Mouse (Mus musculus) thymus, adult 2 months (tissue): ENCODE results near the gene 1700125H20Rik. TPM values are rescaled to one million over a fixed set of nuclear protein-coding genes. Genes with fewer than 3 reads are reported as not detected.

ENCODE experiments used
- DNase-seq: peaks from one replicate; pipeline ENCODE4 v3.0.0; 2021
- H3K27ac ChIP-seq: fragments of 200-500 bp; 2 replicates; pipeline ENCODE4 v1.5.1; 2012; ENCODE audit warnings: low read length, control low read depth; ENCODE audit not compliant: control insufficient read depth, insufficient read depth
- H3K27me3 ChIP-seq: fragments of 200-500 bp; 2 replicates; pipeline ENCODE4 v1.6.1; 2012; ENCODE audit warnings: mild to moderate bottlenecking, low read length, moderate library complexity, mixed read lengths; ENCODE audit not compliant: control insufficient read depth, insufficient read depth
- H3K36me3 ChIP-seq: fragments of 200-500 bp; 2 replicates; pipeline ENCODE4 v1.6.1; 2012; ENCODE audit warnings: mild to moderate bottlenecking, low read length, moderate library complexity; ENCODE audit not compliant: control insufficient read depth, insufficient read depth
- H3K4me1 ChIP-seq: fragments of 200-500 bp; replicated peaks from 2 replicates; pipeline ENCODE4 v1.6.1; 2012; ENCODE audit warnings: low read length; ENCODE audit not compliant: control insufficient read depth, insufficient read depth
- H3K4me3 ChIP-seq: fragments of 200-500 bp; 2 replicates; pipeline ENCODE4 v1.5.1; 2012; ENCODE audit warnings: mild to moderate bottlenecking, low read length, control low read depth, moderate library complexity; ENCODE audit not compliant: control insufficient read depth, insufficient read depth
- CTCF ChIP-seq: fragments of 200-500 bp; IDR thresholded peaks from 2 replicates; pipeline ENCODE4 v1.5.1; 2012; ENCODE audit warnings: mild to moderate bottlenecking, control low read depth, low read length, moderate library complexity, borderline replicate concordance; ENCODE audit not compliant: control insufficient read depth, poor library complexity, insufficient read depth; ENCODE audit errors: extremely low read depth
- POLR2A ChIP-seq: fragments of 200-500 bp; IDR thresholded peaks from 2 replicates; pipeline ENCODE4 v1.6.1; 2012; ENCODE audit warnings: mild to moderate bottlenecking, low read length, control low read depth, moderate library complexity; ENCODE audit not compliant: control insufficient read depth, poor library complexity, insufficient read depth; ENCODE audit errors: extremely low read depth
- WGBS: fragments of 180-500 bp; shearing (Covaris S2); methylation state at CpG from one replicate; pipeline ENCODE4 v1.1.7; 2018; 5-methylcytosine and 5-hydroxymethylcytosine counted together
- polyA plus RNA-seq: library from polyadenylated mRNA; depleted of rRNA; stranded (reverse); fragments of >200 nt; gene quantifications from 2 replicates; pipeline ENCODE4 v1.2.3, GENCODE M21; 2012; rRNA removed

The 1700125H20Rik gene
- polyA plus RNA-seq, 1 experiment, result not detected

- TF ChIP-seq POLR2A (no peak), CTCF (no peak)
- no peak overlapping the region for H3K27ac ChIP-seq
- no peak for DNase-seq
- no peaks in the 10 kb centered on the region for H3K4me1 ChIP-seq
- WGBS, result 98% methylated on average over 3 of the region's 3 CpGs
- H3K27me3 ChIP-seq, result no peaks in the 10 kb centered on the region
- H3K36me3 ChIP-seq, result no peaks in the 10 kb centered on the region
- no peak overlapping the region for H3K4me3 ChIP-seq
Measured at GRCm38 (mm10) chr11:85223248-85223647, 53.0 kb downstream of the 1700125H20Rik start.

Other genes starting within 250 kb of the 1700125H20Rik start
- gene Car4, start 212.6 kb upstream of the 1700125H20Rik start, polyA plus RNA-seq, result 3.3 and 3.7 TPM in 2 replicates
- gene Usp32, start 30.2 kb upstream of the 1700125H20Rik start, polyA plus RNA-seq, result 4.0 and 4.4 TPM in 2 replicates
- gene Appbp2, start 64.7 kb downstream of the 1700125H20Rik start, polyA plus RNA-seq, result 13.8 and 17.8 TPM in 2 replicates
- 12.8 and 15.2 TPM in 2 replicates for gene Ppm1d, start 140.8 kb downstream of the 1700125H20Rik start, polyA plus RNA-seq
- gene Bcas3, start 182.8 kb downstream of the 1700125H20Rik start, polyA plus RNA-seq, result 42.5 and 49.4 TPM in 2 replicates